Mouse (Mus musculus): ENCODE measurements at regions not wholly inside any gene's neighbourhood (a gene's known extent, or its start where the extent isn't known, plus 50 kb on each side); places are given as distances from the start of the nearest gene placed in this dataset.

DNA sequence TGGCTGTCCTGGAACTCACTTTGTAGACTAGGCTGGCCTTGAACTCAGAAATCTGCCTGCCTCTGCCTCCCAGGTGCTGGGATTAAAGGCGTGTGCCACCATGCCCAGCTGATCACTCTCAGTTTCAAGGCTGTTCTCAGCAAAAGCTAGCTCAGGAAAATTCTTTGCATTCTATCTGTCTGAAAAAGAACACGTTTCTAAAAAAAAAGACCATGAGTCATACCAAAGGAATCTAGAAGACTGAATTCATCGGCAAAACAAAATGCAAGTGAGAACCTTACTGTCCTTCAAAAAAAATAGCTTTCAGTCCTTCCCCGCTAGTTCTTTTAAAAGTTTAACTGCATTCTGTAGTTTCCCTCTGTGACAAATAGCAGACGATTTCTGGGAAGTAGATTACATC, 596.3 kb upstream of the Syt1 start:
- DNase-seq: no peak

DNA sequence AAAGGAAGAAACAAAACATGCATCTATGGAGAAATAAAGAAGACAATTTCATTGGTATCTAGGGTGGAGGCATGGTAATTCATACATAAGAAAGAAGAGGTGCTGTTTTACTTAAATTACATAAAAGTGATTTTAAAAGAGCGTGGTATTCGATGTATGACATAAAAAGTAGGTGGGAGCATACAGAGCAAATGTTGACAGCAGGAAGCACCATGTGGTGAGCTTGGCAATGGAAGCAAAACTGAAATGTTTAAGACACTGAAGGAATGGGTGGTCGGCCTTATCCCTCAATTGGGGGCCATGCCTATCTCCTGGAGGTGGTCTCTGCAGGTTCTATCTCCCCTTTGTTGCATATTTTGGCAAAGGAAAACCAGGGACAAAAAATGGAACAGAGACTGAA, 592.5 kb upstream of the Syt1 start:
- no peak for DNase-seq

DNA sequence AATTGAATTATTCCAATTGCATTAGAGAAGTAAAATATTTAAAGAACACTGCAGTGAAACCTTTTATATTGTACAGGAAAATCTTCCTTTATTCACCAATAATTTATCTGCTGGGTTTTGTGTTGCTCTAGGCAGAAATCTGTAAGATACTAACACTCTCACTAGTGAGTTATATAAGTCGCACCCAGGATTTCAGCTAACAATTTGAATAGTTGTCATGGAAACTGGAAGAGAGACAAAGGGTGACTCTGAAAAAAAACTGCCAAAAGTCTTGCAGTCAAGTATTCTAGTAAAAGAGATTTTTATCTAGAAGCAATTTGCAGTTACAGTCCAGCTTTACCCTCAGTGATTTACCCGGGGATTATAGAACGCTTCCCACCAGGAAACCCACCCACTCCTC, 587.8 kb upstream of the Syt1 start:
- no peak for DNase-seq

DNA sequence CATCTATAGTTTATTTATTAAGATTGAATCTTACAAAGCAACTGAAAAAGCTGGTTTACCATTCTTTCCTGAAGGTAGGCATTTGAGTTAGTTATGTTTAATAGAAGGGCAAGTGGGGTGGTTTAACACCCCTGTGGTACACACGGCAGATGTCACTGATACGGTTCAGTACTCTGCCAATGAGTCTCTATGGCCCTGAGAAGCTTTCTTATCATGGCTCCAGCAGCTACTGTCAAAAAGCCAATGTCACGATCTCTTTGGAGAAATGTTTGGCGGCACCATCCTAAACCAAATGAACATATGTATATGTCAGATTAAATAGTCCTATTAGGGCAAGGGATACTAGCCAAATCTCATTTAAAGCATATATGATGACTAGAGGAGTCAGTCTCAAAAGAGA, 562.4 kb upstream of the Syt1 start:
- no peak for DNase-seq

DNA sequence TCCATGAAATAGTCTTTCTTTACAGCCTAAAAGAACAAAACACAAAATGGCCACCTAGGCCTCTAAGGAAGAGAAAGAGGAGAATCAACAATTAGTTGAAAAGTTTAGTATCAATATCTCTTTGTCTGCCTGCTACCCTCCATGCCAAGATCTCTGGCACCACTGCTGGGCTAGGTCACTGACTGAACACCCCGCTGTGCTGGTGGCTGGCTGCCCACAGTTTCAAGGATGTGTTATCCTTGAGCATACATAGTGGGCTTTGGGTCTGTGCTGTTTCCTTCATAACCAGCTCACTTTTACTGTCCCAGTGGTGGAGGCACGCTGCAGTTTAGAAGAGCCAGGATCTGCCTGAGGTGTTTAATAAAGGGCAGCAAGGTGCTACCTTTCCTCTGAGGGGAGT, 559.0 kb upstream of the Syt1 start:
- peak; percentile 8 for DNase-seq

DNA sequence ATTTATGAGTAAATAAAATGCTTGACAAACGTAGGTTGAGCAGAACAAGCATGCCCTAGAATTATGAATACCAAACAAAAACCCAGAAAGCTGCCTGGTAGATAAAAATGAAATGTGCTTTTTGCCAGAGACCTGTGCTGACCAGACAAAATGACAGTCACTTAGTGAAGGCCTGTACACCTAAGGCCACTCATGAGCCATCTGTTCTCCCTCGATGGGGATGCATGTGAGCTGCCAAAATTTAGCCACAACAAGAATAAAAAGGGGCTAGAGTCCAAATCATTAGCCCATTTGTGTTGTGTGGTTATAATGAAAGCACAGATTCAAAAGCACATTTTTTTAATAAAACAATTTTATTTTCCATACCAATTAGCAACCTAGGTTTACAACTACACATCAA, 555.9 kb upstream of the Syt1 start:
- no peak for DNase-seq

DNA sequence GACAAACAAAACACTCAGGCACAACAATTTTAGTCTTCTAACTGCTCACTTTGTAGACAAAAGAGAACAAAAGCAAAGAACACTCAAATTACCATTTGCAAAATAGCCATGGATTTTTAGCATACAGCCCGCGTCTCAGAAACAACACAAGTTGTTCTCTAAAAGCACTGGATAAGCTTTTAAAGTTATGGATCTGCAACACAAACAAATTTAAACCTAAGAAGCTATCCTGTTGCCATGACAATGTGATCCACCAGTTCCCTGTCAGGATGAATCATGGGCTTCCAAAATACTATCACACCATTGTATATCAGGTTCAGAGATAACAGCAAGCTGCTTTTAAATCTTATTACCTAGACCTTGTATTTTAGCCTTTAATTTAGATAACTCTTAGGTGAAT, 550.9 kb upstream of the Syt1 start:
- DNase-seq: no peak

DNA sequence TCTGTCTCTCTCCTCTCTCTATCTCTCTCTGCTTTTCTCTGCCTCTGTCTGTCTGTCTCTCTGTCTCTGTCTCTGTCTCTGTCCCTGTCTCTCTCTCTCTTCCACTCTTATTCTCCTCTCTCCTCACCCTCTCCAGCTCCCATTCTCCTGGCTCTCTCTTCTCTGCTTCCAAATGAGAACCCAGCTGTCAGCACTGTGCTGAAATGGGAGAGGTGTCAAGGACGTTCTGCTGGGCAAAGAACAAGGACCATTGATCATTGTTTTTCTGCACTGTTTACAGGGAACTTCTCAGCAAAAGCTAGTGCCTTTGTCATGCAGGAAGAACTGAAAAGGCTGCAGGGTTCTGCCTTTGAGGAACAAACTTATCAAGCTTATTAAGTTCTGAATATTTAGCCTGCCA, 550.3 kb upstream of the Syt1 start:
- DNase-seq: no peak

DNA sequence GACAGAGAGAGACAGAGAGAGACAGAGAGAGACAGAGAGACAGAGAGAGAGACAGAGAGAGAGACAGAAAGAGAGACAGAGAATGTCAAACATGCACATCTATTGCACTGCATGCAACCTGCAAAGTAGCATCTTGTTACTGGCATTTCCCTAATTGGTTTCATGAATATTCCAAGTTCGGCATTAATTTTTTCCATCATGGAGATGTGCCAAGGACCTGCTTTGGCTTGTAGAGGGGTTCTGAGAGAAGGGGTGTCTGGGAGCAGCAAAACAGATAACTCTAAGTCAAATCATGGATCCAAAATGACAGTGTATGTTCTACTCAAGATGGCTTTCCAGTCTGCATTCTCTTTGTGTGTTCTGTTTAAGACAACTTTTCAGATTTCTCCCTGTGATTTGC, 532.5 kb upstream of the Syt1 start:
- no peak for DNase-seq

DNA sequence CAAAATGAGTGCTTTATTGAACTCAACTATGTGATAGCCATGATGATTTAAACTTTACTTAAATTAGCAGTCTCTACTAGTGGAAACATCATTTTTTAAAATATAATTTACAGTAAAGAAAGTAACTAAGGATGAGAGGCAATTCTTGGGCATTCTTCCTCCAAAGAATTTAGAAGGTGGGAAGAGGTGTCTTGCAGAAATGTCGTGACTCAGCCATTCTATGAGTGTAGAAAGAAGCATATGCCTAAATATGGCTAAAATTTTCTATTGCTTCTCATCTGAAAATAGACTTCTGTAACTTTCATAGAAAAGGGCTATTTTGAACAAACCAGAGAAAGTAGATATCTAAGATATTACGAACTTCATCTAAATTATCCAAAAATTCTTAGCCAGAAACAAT, 529.4 kb upstream of the Syt1 start:
- no peak for DNase-seq

DNA sequence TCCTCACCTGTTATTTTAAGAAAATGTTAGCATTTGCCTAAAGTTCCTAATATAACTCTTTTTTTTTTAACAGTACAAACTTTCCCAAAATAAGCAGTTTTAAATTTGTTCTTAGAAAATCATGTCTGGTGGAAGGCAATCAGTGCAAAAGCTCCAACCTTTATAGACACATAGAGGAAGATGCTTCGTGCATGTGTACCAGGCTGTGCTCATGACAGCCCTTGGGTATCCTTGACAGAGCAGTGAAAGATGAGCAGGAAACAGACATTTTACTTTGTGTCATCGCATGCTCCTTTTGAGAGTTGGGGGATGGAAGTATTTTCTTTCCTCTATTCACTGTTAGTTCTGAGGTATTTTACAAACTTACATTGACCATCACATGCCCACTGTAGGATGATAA, 517.3 kb upstream of the Syt1 start:
- no peak for DNase-seq

DNA sequence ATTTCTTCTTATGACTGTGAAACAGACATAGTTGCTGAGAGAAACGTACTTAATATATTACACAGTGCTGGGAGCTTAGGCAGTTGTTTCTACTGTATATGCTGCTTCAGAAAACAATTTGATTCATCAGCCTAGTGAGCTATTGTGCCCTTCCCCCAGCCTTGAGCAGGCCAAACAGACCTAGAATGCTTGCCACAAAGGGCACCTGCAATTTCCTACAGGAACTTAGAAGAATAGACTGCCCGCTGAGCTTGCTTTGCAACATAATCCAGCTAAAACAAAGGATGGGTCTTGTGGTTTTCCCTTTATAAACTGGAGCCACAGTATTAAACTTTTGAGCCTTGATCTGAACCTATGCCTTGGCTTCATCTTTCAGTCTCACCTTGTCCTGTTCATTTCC, 510.9 kb upstream of the Syt1 start:
- DNase-seq: no peak

DNA sequence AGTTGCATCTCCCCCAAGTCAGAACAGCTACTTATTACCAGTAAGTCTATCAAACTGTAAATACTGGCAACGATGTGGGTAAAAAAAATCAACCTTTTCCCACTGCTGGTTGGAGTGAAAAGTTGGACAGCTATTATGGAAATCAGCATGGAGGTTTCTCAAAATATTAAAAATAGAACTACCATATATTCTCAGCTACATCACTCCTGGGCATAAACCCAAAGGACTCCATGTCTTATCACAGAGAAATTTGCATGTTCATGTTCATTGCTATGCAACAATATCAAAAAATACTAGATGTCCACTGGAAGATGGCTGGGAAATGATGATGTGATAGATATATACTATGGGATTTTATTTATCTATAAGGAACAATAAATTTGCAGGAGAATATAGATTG, 506.9 kb upstream of the Syt1 start:
- DNase-seq: no peak

DNA sequence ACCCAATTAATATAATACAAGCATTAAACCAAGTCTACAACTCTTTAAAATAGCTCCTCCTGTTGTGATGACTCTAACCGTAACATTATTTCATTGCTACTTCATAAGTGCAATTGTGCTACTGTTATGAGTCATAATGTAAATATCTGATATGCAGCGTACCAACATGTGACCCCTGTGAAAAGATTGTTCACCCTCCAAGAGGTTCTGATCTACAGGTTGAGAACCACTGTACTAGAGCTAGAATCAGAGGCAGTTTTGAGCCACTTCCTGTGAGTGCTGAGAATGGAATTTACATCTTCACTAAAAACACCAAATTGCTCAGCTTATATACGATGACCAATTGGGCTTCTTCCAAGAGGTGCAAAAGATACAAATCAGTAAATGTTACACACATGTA, 504.4 kb upstream of the Syt1 start:
- no peak for DNase-seq

DNA sequence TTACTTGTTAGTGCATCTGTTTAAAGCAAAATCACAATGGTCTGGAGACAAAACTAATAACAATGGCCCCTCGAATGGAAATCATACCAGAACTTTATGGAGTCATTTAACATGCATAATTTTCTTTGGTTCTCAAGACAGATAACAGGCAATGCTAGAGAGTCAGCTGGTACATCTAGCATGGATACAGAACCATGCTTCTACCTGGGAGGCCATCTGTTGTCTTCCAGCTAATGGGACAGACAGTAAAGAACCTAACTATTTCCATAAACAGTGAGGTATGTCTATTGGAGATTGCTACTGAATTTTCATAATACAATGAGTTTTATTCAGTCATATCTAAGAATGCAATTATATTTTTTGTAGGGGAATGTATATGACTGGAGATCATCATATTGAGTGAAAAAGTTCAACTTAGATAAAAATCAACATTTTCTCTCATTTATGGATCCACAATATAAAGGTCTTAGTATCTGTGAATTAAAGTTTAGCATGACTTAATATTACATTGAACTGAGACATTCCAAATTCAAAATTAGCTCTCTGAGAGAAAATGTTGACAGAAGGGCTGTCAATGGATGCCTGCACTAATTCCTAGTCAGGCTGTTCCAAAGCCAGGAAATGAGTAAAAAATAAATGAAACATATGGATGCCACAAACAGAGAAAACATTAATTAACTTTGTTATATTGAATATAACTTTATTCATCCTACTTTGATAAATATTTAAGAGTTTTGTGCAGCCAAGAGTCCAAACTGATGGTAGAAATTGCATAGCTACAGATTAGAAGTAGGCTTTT, 500.3 kb upstream of the Syt1 start:
- no peak for DNase-seq

DNA sequence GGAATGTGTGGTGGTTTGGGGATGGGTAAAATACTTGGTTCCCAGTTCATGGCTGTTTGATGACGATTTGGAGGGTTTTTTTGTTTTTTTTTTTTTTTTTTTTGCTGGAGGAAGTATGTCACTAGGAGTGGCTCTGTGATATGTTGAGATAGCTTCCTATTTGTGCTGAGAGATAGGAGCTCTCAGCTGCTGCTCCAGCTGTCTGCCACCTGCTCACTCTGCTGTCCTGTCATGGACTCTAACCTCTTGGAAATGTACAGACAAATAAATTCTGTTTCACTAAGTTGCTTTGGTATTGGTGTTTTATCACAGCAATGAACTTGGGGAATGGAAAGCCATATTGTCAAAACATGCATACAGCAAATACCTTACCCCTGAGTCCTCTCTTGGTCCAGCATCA, 497.8 kb upstream of the Syt1 start:
- DNase-seq: no peak

DNA sequence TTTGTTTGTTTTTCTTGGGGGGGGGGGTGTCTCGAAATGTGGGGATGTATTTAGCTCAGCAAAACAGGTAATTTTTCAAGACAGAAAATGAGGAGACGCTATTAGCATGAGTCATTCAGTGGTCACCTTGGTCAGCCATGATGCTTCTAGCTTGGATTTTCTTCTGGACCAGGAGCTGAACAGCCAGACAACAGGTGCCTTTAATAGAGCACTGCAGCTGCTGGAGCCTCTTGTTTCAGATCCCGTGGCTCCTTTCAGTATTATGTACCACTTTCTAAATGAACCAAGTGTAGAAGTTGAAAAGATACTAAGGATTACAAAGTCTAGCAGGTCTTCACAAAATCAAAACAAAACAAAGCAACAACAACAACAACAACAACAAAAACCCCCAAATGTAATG, 496.4 kb upstream of the Syt1 start:
- DNase-seq: no peak

DNA sequence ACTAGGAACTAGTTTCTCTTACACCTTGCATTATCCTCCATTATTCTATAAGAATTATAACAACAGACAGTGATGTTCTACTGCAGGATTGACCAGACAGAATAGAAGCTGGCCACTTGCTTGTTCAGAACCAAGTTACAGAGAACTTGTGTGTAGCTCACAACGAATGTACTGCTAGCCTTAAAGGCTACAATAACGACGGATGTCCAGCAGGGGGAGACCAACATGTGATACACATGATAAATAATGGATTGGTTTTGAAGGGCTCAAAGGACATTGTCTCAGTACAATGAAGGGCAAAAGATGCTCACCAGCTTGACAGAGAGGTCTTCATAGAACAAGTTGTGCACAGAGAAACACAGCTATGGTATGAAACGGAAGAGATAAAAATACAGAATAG, 493.9 kb upstream of the Syt1 start:
- no peak for DNase-seq

DNA sequence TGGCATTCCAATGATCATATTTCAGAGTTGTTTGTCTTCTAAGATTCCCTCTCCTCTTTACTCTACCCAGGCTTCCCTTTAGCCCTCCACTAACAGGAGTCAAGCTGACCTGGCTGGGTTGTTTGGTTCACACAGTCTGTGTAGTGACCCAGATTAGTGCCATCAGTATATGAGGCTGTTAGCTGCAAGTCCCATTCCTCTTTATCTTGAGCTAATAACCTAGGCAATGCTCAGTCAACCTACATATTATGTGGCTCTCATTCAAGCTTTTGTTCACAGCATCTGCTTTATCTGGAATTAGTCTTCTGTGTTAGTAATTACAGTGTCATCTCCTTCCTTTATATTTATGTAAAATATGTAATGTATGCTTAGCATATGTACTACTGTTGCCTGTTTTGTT, 490.1 kb upstream of the Syt1 start:
- DNase-seq: no peak

DNA sequence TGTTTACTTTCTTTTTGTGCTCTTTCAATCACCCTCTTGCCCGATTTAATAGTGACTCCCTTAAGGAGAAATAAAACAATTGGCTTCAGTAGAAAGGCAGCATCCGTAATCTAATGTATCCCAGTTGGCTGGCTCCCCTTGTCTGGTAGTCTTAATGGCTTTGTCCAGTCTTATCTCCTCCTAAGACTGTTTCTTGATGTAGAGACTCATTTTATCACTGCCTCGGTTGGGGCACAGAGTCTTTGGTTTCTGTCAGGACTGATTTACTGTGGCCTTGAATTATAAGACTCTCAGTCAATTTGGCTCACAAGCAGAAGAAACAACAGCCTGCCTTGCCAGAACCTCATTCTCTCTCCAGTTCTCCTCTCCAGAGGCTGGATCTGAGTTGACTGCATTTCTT, 487.5 kb upstream of the Syt1 start:
- DNase-seq: no peak

DNA sequence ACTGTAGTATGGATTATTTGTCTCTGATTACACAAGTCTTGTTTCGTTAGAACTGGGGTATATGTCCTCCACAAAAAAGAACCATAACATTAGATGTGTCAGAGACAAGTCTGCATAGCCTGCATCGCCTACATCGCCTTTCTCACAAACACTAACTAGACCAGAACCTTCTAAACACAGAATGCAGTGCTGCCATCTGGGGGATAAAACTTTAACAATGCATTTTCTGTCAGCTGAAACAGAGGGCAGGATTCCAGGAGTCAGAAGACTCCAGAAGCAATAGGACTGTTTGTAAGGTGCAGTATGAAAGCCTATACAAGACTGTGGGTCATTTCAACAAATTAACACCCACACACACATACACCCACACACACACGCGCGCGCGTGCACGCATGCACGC, 485.4 kb upstream of the Syt1 start:
- peak; percentile 28 for DNase-seq

DNA sequence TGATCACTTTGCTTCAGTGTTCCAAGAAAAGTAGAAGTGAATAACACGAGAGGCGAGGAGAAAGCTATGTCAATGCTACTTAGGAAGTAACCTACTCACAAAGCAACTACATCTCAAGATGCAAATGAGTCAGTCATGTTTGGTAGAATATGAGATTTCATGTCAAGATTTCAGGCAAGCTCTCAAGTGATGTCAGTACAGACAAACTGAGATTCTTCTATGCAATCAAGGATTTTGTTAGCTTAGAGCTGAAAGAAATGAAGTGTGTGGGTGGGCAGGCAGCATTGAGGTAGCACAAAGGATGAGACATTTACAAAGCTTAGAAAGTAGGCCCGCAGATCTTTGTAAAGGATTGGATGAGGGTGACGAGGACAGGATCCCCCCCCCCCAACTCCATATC, 480.0 kb upstream of the Syt1 start:
- DNase-seq: no peak

DNA sequence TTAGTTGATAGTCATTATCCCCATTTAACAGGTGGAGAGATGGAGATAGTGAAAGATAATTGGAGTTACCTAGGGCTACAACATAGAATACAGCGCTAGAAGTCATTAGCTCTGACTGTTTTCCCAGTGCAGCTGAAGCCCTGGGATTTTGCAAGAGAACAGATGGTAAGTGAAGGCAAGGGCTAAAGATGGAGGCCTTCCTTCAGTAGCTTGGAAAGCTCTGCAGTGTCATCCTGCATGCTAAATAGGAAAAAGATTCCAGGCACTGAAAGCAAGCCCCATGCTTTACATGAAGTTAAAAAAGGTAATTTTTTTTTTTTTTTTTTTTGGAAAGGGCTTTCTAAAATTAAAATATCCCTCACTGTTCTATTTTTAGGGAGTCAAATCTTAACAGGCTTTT, 477.2 kb upstream of the Syt1 start:
- no peak for DNase-seq

DNA sequence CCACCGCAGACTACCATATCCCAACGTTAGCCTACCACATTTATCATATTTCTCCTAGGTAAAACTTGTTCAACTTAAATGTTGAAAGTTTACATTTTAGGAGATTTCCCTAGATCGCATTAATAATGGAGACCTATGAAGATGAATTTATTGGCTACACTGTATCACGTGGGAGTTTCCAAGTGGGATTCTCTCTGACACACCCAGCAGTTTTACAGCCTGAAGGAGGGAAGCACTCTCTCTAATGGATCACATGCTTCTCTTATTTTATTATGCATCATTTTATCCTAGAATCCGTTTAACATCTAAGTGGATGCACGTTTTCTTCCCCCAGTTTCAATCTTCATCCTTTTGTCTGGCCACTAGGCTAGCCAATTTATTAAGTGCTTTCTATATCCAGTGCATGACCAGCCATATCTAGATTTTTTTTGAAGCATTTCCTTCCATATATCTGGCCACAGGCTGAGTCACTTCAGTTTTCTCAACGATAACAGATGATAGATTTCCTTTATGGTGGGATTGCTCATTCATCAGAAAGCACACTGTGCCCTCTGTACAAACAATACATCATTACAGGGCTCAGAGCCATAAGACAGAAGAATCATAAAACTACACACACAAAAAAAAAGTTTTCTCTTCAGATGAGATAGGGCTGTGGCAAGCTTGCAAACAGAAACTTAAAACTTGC, 476.3 kb upstream of the Syt1 start:
- no peak for DNase-seq

DNA sequence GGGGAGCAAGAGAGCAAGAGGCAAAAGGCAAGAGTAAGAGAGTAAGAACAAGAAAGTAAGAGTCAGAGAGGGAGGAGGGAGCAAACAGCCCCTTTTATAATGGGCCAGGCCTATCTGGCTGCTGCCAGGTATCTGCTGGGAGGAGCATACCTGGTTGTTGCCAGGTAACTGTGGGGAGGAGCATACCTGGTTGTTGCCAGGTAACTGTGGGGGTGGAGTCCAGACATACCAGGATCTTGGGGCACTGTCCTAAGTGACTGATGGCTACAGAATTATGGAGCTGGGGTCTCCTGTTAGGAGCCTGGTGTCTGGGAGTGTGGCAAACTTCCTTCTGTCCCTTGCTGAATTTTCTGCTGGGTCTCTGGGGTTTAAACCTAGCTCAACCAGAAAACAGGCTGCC, 469.8 kb upstream of the Syt1 start:
- no peak for DNase-seq
